Mouse (Mus musculus) C2C12 (cell line): ENCODE measurements around the gene C77080.

Experiments used
- CTCF ChIP-seq: IDR thresholded peaks from one replicate; pipeline ENCODE4 v1.5.1; 2011; ENCODE audit not compliant: control insufficient read depth, insufficient read depth, insufficient read length
- FOSL1 ChIP-seq: IDR thresholded peaks from one replicate; pipeline ENCODE4 v1.8.0; 2011; ENCODE audit warnings: mild to moderate bottlenecking, low read length; ENCODE audit not compliant: poor library complexity, insufficient read depth, severe bottlenecking
- MAX ChIP-seq: IDR thresholded peaks from one replicate; pipeline ENCODE4 v1.6.1; 2011; ENCODE audit warnings: mild to moderate bottlenecking, control low read depth
- MYOG ChIP-seq: IDR thresholded peaks from one replicate; pipeline ENCODE4 v1.6.1; 2011; ENCODE audit not compliant: control insufficient read depth, insufficient read length; ENCODE audit errors: extremely low read depth
- USF1 ChIP-seq: IDR thresholded peaks from one replicate; pipeline ENCODE4 v1.6.1; 2011; ENCODE audit warnings: low read depth, mild to moderate bottlenecking, control low read depth, moderate library complexity

GRCm38 (mm10) chr4:129242761-129243160 is 18.4 kb downstream of the C77080 start:
- no peak for TF ChIP-seq CTCF
- no peak for TF ChIP-seq MYOG
- no peak for TF ChIP-seq MAX
- no peak for TF ChIP-seq USF1
- TF ChIP-seq FOSL1, result no peak
